Mouse (Mus musculus): ENCODE results near the gene 4931406P16Rik. TPM values are rescaled to one million over a fixed set of nuclear protein-coding genes. Genes with fewer than 3 reads are reported as not detected.
"Not testable (repeated sequence)": the region's sequence is repeated elsewhere in the genome, so short reads cannot be mapped to it uniquely, and the experiment has no call there.

The 4931406P16Rik gene
- polyA plus RNA-seq, 1 experiment from 2014 or later, result 32.5 TPM

DNA sequence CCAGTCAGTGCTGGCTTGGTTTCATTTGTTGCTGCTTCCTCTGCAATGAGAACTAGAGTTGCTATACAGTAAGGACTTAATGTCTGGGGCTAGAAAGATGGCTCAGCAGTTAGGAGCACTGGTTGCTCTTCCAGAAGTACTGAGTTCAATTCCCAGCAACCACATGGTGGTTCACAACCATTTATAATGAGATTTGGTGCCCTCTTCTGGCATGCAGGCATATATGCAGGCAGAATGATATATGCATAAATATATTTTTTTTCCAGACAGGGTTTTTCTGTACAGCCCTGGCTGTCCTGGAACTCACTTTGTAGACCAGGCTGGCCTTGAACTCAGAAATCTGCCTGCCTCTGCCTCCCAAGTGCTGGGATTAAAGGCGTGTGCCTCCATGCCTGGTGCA lies 23.2 kb upstream of the 4931406P16Rik start:
- not testable (repeated sequence) for H3K36me3 ChIP-seq (replicated peaks); H3K4me2 ChIP-seq; H3K4me1 ChIP-seq; H3K27ac ChIP-seq; H3K4me3 ChIP-seq; H3K27me3 ChIP-seq (replicated peaks); H3K9me3 ChIP-seq; ATAC-seq (replicated peaks); H3K9ac ChIP-seq
- 87% methylated on average over 1 of the region's 1 CpGs for WGBS

DNA sequence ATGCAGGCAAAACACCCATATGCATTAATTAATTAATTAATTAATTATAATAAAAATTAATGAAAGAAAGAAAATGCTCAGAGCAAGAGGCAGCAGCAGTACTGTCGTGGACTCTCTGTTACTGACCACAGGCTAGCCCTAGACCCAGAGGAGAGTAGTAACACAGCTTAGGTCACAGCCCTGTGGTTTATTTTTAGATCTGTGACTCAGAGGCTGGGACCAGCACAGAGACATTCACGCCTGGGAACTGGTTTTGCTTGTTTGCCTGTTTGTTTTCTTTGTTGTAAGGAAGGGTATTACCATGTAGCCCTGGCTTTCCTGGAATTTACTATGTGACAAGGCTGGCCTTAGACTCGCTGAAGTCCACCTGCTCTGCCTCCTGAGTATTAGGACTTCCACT lies 14.1 kb upstream of the 4931406P16Rik start:
- Histone ChIP-seq H3K27ac (no peak overlapping the region), H3K9ac (no peak overlapping the region), H3K4me3 (no peak overlapping the region), H3K4me2 (no peak overlapping the region), H3K4me1 (no peaks in the 10 kb centered on the region), H3K9me3 (no peaks in the 10 kb centered on the region), H3K36me3 (replicated peaks) (no peaks in the 10 kb centered on the region), H3K27me3 (replicated peaks) (no peaks in the 10 kb centered on the region)
- 67% methylated on average over 3 of the region's 3 CpGs for WGBS
- no peak for ATAC-seq (replicated peaks)

DNA sequence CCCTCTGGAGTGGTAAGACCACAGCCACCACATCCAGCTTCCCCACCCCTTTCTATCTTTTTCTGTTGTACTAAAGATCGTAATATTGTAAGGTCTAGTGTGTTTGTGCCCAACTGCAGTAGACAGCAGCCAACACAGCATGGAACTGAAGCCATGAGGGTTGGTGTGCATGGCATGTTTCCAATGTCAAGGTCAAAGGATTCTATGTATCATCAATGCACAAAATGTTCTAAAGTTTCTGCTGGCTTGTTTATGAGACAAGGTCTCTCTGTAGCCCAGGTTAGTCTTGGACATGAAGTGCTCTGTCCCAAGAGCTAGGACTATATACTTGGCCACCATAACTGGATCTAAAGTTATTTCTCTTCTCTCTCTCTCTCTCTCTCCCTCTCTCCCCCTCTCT lies 11.5 kb upstream of the 4931406P16Rik start:
- 94% methylated on average over 1 of the region's 1 CpGs for whole genome bisulfite sequencing
- H3K9me3 ChIP-seq, result no peaks in the 10 kb centered on the region
- ATAC-seq (replicated peaks), result no peak
- no peaks in the 10 kb centered on the region for H3K27me3 ChIP-seq (replicated peaks)
- H3K4me2 ChIP-seq, result no peak overlapping the region
- no peaks in the 10 kb centered on the region for H3K36me3 ChIP-seq (replicated peaks)
- no peak overlapping the region for H3K9ac ChIP-seq
- no peaks in the 10 kb centered on the region for H3K4me1 ChIP-seq
- no peak overlapping the region for H3K4me3 ChIP-seq
- H3K27ac ChIP-seq, result no peak overlapping the region

DNA sequence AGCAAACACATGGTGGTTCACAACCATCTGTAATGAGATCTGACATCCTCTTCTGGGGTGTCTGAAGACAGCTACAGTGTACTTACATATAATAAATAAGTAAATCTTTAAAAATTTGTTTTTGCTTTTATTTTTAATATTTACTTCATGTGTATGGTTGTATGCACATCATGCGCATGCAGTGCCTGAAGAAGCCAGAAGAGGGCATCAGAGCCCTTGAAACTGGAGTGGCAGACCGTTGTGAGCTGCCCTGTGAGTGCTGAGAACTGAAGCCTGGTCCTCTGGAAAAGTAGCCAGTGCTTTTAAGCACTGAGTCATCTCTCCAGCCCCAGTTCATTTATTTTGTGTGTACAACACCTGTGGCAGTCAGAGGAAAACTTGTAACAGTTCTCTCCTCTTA lies 10.7 kb upstream of the 4931406P16Rik start:
- H3K9ac ChIP-seq, result no peak overlapping the region
- ATAC-seq (replicated peaks), result no peak
- H3K27ac ChIP-seq, result no peak overlapping the region
- no peaks in the 10 kb centered on the region for H3K9me3 ChIP-seq
- H3K36me3 ChIP-seq (replicated peaks), result no peaks in the 10 kb centered on the region
- no peak overlapping the region for H3K4me3 ChIP-seq
- H3K27me3 ChIP-seq (replicated peaks), result no peaks in the 10 kb centered on the region
- 90% methylated on average over 2 of the region's 2 CpGs for WGBS
- no peak overlapping the region for H3K4me2 ChIP-seq
- no peaks in the 10 kb centered on the region for H3K4me1 ChIP-seq

DNA sequence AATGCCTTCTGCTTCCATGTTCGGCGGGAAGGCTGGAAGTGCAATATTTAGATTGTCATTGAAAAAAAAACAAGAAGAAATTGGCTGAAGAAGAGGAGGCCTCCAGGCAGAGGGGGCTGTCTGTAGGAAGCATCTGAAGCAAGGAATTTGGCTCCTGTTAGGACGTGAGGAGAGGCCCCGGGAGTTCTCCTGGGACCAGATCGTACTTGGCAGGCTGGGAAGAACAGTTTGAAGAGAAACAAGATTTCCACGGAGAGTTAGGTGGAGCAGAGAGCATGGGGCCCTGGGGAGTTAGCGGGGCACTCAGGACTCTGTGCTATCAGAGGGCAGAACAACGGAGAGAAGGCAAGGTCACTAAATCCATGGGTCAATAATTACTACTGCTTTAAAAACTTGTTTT lies 10.0 kb upstream of the 4931406P16Rik start:
- Histone ChIP-seq H3K27ac (no peak overlapping the region), H3K4me1 (no peaks in the 10 kb centered on the region), H3K27me3 (replicated peaks) (no peaks in the 10 kb centered on the region), H3K36me3 (replicated peaks) (no peaks in the 10 kb centered on the region), H3K4me3 (no peak overlapping the region), H3K4me2 (no peak overlapping the region), H3K9me3 (no peaks in the 10 kb centered on the region), H3K9ac (no peak overlapping the region)
- ATAC-seq (replicated peaks), result no peak
- WGBS, result 87% methylated on average over 8 of the region's 8 CpGs

DNA sequence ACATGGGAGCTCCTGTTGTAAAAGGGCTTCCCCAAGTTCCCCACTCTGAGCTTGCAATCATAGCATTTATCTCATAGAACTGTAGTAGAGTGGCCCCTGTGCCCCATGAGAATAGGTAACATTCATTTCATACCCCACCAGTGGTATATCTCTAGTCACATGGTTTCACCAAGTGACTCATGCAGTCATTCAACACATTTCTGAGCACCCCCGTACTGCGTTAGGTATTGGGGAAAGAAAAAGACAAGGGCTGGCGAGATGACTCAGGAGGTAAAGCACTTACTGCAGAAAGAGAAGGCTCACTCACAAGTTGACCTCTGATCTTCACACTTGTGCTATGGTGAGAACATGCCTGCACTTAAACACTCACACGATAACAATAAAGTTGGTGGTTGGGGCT lies 8.6 kb upstream of the 4931406P16Rik start:
- Histone ChIP-seq H3K27me3 (replicated peaks) (no peaks in the 10 kb centered on the region), H3K9me3 (no peaks in the 10 kb centered on the region), H3K27ac (no peak overlapping the region), H3K4me3 (no peak overlapping the region), H3K4me2 (no peak overlapping the region), H3K4me1 (no peaks in the 10 kb centered on the region), H3K9ac (no peak overlapping the region), H3K36me3 (replicated peaks) (no peaks in the 10 kb centered on the region)
- 91% methylated on average over 4 of the region's 4 CpGs for WGBS
- no peak for ATAC-seq (replicated peaks)

DNA sequence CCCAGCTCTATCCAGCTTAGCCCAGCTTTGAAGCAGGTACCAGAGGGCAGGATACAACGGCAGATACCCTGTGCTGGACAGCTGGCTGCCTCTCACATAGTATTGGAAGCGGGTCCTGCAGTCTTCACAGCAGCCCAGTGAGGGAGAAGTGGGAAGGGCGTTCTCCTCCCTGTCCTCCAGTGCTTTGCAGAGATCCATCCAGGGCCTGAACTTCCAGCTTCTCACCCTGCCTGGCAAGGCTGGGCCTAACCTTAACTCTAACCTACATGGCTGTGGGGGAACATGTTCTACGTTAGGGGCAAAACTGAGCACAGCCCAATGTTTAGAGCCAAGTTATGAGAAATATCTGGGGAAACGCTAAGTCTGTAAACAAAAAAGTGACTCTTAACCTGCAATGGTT lies 7.8 kb upstream of the 4931406P16Rik start:
- no peak overlapping the region for H3K4me2 ChIP-seq
- no peak overlapping the region for H3K27ac ChIP-seq
- no peak overlapping the region for H3K4me3 ChIP-seq
- no peaks in the 10 kb centered on the region for H3K36me3 ChIP-seq (replicated peaks)
- H3K27me3 ChIP-seq (replicated peaks), result no peaks in the 10 kb centered on the region
- H3K9me3 ChIP-seq, result no peaks in the 10 kb centered on the region
- H3K4me1 ChIP-seq, result no peaks in the 10 kb centered on the region
- 81% methylated on average over 5 of the region's 5 CpGs for WGBS
- ATAC-seq (replicated peaks), result no peak
- H3K9ac ChIP-seq, result no peak overlapping the region

DNA sequence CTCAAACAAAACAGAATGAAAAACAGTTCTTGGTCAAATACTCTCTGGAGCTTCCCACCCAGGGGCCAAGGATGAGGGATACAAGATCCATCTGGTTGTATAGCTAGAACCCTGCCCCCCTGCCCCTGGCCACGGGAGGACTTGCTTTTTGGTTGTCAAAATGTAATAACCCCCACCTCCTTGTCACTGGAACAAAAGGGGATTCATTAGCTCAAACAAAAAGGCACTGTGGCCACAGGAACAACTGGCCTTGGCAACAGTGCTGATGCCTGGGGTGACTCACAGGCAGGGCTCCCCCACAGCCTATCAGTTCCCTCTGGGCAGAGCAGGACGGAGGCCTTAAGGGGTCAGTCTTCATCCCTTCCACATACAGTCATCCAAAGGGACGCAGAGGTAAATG lies 6.6 kb upstream of the 4931406P16Rik start:
- Histone ChIP-seq H3K36me3 (replicated peaks) (no peaks in the 10 kb centered on the region), H3K4me1 (no peaks in the 10 kb centered on the region), H3K4me2 (no peak overlapping the region), H3K9me3 (no peaks in the 10 kb centered on the region), H3K4me3 (no peak overlapping the region), H3K27ac (no peak overlapping the region), H3K9ac (no peak overlapping the region), H3K27me3 (replicated peaks) (no peaks in the 10 kb centered on the region)
- no peak for ATAC-seq (replicated peaks)
- WGBS, result 36% methylated on average over 3 of the region's 3 CpGs

DNA sequence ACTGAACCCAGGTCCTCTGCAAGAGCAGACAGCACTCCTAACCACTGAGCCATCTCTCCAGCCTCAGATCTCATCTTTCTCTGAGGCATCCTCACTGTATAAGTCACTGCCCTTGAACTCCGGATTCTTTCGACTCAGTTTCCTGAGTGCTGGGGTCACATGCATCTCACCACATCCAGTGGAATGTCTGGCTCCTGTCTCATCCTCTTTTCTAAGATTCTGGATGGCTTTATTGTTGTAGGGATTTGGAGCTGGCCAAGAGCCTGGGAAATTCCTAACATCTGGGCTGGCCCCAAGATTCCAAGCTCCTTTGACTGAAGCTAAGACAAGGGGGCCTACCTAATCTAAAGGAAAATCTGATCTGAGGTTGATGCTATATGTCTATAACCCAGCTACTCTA lies 5.8 kb upstream of the 4931406P16Rik start:
- no peak for ATAC-seq (replicated peaks)
- no peaks in the 10 kb centered on the region for H3K36me3 ChIP-seq (replicated peaks)
- H3K4me3 ChIP-seq, result no peak overlapping the region
- no peaks in the 10 kb centered on the region for H3K4me1 ChIP-seq
- H3K9me3 ChIP-seq, result no peaks in the 10 kb centered on the region
- 98% methylated on average over 2 of the region's 2 CpGs for WGBS
- H3K4me2 ChIP-seq, result no peak overlapping the region
- H3K9ac ChIP-seq, result no peak overlapping the region
- no peaks in the 10 kb centered on the region for H3K27me3 ChIP-seq (replicated peaks)
- H3K27ac ChIP-seq, result no peak overlapping the region

DNA sequence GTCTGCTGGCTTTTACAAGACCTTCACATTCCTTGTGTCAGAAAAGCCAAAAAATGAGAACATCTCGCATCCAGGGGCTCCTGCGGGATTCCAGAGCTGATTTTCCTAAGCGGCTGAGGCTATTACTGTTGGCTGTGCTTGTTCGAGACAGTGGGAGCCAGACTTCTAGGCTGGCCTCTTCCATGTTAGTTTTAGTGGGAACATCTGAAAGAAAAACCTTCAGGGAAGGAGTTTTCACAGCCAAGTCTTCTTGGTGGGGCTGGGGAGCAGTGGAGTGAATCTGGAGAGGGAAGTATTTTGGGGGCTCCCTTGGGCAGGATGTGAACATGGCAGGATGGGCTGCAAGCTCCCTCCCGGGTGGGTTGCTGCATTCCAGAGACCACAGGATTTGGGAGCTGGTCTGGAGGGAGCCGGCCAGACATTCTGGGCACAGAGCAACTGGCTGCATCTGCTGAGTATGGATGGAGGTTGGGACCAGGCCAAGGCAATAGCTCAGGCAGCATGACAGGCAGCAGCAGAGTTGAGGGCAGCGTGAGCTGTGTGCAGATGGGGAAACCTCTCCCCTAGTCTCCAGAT lies 4.6 kb upstream of the 4931406P16Rik start:
- H3K36me3 ChIP-seq (replicated peaks), result no peaks in the 10 kb centered on the region
- no peak overlapping the region for H3K4me2 ChIP-seq
- peaks cover 3% of the 10 kb centered on the region; the same call in 1 of the 2 replicates for H3K4me1 ChIP-seq
- no peaks in the 10 kb centered on the region for H3K9me3 ChIP-seq
- H3K4me3 ChIP-seq, result no peak overlapping the region
- no peak for ATAC-seq (replicated peaks)
- H3K9ac ChIP-seq, result no peak overlapping the region
- H3K27ac ChIP-seq, result no peak overlapping the region
- no peaks in the 10 kb centered on the region for H3K27me3 ChIP-seq (replicated peaks)
- WGBS, result 72% methylated on average over 7 of the region's 7 CpGs

DNA sequence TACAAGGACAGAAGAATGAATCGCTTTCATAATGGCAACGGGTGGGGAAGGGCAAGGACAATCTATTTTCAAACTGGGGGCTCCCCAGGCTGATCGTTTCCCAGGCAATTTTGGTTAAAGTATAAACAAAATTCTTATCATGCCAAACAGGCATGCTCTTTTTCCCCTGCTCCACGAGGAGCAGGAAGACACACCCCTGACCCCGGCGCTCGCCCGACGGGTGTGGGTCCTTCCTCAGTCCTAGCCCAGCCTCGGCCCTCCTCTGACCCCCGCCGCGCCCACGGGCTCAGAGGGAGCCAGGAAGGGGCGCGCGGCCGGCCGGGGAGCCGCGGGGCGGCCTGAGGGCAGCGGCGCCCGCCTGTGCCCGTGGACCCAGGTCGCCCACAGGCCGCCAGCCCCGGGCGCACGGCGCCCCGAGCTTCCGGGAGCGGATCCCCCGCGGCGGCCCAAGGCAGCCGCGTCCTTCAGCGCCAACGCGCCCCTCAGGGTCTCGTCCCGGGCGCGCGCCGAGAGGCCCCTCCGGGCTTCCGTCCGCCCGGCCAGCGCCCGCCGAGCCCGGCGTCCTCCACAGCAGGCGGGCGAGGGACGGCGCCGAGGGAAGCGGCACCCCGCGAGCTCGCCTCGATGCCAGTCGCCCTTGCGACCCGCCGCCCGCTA lies 437 bp downstream of the 4931406P16Rik start:
- Histone ChIP-seq H3K27me3 (replicated peaks) (no peaks in the 10 kb centered on the region), H3K4me3 (peak overlapping the region; percentile 88), H3K4me2 (peak overlapping the region; percentile 71), H3K27ac (peak overlapping the region; percentile 91), H3K9me3 (no peaks in the 10 kb centered on the region), H3K4me1 (peaks cover 13% of the 10 kb centered on the region), H3K9ac (peak overlapping the region; percentile 89), H3K36me3 (replicated peaks) (no peaks in the 10 kb centered on the region)
- ATAC-seq (replicated peaks), result peak; percentile 84
- under 1% methylated on average over 70 of the region's 73 CpGs for WGBS

DNA sequence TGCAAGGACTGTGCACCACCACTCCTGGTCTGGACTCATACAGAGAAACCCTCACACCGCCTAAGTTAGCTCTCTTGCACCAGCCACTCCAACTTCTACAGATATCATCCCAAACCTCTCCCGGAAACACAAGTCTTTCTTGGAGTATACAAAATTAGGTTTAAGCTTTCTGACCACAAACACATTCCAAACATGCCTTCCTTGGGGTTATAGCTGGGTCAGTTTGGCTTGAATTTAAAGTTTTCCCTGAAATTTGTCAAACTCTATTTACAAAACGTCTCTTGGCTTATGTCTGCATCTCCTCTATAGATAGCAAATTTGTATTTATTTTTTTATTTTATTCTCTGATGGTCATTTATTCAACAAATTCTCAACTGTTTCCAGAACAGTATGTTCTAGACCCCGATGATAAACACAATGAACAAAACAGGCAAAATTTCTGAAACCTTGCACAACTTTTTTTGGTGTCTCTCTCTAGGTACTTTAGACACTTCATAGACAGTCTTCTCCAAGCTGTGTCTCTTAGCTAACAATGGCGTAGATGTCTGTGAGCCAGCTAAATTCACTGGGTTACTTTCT lies 4.1 kb downstream of the 4931406P16Rik start:
- Histone ChIP-seq H3K36me3 (replicated peaks) (no peaks in the 10 kb centered on the region), H3K27me3 (replicated peaks) (no peaks in the 10 kb centered on the region), H3K4me3 (no peak overlapping the region), H3K4me2 (no peak overlapping the region), H3K4me1 (peaks cover 13% of the 10 kb centered on the region), H3K9ac (no peak overlapping the region), H3K9me3 (no peaks in the 10 kb centered on the region), H3K27ac (no peak overlapping the region)
- 90% methylated on average over 5 of the region's 5 CpGs for WGBS
- no peak for ATAC-seq (replicated peaks)

DNA sequence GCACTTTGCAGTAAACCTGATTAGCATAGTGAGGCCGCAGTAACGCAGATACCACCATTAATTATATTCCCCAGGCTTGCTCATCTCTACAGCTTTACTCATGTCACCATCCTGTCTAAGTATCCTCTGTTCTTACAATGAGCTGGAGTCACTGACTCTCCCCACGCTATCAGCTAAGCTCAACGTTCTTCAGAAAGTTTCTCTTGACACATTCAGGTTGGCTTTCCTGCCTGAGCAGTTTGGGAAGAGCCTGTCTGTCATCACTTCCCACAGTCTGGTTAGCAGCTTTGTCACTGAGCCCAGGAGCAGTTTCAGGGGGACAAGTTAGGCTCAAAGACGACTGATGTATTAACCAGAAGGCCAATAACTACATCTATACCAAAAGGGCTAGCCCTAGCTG lies 4.8 kb downstream of the 4931406P16Rik start:
- no peaks in the 10 kb centered on the region for H3K9me3 ChIP-seq
- no peak overlapping the region for H3K27ac ChIP-seq
- 75% methylated on average over 5 of the region's 5 CpGs for WGBS
- no peak overlapping the region for H3K4me2 ChIP-seq
- no peak for ATAC-seq (replicated peaks)
- H3K4me1 ChIP-seq, result peaks cover 10% of the 10 kb centered on the region
- H3K36me3 ChIP-seq (replicated peaks), result no peaks in the 10 kb centered on the region
- H3K4me3 ChIP-seq, result no peak overlapping the region
- H3K27me3 ChIP-seq (replicated peaks), result no peaks in the 10 kb centered on the region
- no peak overlapping the region for H3K9ac ChIP-seq
